Mouse (Mus musculus): ENCODE measurements around the gene Gnaq. TPM values are rescaled to one million over a fixed set of nuclear protein-coding genes. Genes with fewer than 3 reads are reported as not detected.

Gnaq gene
- polyA plus RNA-seq, 1 experiment from 2014 or later, result 8.6 TPM

DNA sequence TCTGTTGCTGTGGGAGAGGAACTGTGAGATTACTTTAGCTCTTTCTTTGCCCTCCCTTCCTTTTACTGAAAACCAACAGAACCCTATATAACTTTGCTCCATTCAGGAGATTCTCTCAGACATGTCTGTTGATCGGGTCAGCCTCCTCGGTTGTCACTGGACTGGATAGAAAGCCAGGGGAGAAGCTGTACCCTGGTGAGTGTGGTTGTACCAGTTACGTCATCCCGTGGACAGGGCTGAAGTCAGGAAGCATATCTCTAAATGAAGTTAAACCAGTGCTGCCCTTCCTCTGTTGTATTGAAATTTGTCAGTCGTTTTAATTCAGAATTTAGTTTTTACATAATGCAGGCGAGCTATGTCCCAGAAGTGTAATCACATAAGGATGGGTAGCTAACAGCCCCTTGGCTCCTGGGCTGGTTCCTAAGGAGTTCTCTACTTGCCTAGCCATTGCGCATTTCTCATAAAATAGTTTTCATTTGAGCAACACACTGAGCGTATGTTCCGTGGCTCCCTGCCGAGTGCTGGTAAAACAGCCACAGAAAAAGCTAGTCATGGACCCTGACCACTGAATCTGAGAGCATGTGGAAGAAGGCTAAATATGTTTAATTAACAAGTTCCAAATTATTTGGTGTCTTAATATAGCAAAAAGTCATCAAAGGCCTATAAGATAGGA, 194.9 kb downstream of the Gnaq start:
- DNase-seq (ENCODE audit: low spot score), result no peak
- no peak for ATAC-seq (replicated peaks; ENCODE audit: low FRiP score)
- H3K4me2 ChIP-seq, result no peak overlapping the region
- no peaks in the 10 kb centered on the region for H3K27me3 ChIP-seq (replicated peaks; ENCODE audit: control insufficient read depth, insufficient read depth, low read length)
- H3K36me3 ChIP-seq (ENCODE audit: control insufficient read depth, insufficient read depth, low read length), result no peaks in the 10 kb centered on the region
- no peak overlapping the region for H3K27ac ChIP-seq (ENCODE audit: low read depth, low read length)
- no peaks in the 10 kb centered on the region for H3K9me3 ChIP-seq (ENCODE audit: control insufficient read depth, low read length)
- 86% methylated on average over 10 of the region's 10 CpGs for WGBS
- peaks cover 13% of the 10 kb centered on the region; the same call in 1 of the 2 replicates for H3K4me1 ChIP-seq (replicated peaks; ENCODE audit: control insufficient read depth, insufficient read depth, low read length)
- no peak overlapping the region for H3K9ac ChIP-seq (ENCODE audit: low read depth, low read length)
- H3K4me3 ChIP-seq (ENCODE audit: low read depth, low read length), result no peak overlapping the region

DNA sequence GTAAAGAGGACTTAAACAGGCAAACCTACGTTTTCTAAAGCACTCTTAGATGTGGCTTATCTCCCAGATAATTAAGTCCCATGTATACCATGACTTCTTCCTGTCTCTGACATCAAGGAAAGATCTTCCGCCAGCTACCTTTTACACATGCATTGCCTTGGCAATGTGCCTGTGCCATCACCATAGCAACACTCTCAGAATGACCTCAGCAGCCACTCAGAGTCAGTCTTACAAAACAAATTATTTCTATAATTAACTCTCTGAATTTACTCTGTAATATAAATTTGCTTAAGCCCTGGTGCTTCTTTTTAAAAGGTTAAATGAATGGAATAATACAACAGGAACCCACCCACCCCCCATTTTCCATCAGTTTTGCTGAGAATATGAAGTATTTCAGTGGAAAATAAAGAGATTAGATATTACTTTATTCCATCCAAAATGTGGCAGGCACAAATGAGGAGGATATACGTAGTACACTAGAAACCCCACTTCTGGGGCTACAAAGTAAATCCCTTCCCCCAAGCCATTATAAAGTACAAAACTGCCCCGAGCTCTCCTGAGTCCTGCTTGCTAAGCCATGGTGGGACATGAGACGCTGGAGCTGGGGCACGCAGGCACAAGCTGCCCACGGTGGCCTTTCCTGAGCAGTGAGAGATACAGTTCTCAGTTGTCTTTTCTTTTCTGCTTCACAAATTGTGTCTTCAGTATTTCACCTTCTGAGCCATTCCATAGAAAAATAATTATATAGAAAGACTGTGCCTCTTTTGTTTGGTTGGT, 195.6 kb downstream of the Gnaq start:
- DNase-seq (ENCODE audit: low spot score), result no peak
- peaks cover 13% of the 10 kb centered on the region; the same call in 1 of the 2 replicates for H3K4me1 ChIP-seq (replicated peaks; ENCODE audit: control insufficient read depth, insufficient read depth, low read length)
- H3K9me3 ChIP-seq (ENCODE audit: control insufficient read depth, low read length), result no peaks in the 10 kb centered on the region
- WGBS, result 77% methylated on average over 7 of the region's 7 CpGs
- no peaks in the 10 kb centered on the region for H3K27me3 ChIP-seq (replicated peaks; ENCODE audit: control insufficient read depth, insufficient read depth, low read length)
- H3K4me3 ChIP-seq (ENCODE audit: low read depth, low read length), result no peak overlapping the region
- ATAC-seq (replicated peaks; ENCODE audit: low FRiP score), result no peak
- no peaks in the 10 kb centered on the region for H3K36me3 ChIP-seq (ENCODE audit: control insufficient read depth, insufficient read depth, low read length)
- no peak overlapping the region for H3K4me2 ChIP-seq
- H3K27ac ChIP-seq (ENCODE audit: low read depth, low read length), result no peak overlapping the region
- no peak overlapping the region for H3K9ac ChIP-seq (ENCODE audit: low read depth, low read length)

DNA sequence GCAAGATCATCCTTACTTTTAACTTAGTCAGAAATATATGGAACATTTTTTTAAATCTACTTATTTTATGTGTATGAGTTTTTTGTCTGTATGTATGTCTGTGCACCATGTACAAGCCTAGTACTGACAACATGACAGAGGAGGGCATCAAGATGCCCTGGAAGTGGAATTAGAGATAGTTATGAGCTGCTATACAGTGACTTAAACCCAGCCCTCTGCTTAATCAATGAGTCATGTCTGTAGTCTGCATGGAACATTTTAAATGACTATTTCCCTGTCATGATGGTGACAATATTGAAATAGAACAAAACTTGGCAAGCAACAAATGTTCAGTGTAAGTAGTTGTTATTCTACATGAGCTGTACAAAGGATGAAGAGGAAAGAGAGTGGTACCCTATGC, 196.4 kb downstream of the Gnaq start:
- H3K4me3 ChIP-seq (ENCODE audit: low read depth, low read length), result no peak overlapping the region
- H3K9me3 ChIP-seq (ENCODE audit: control insufficient read depth, low read length), result no peaks in the 10 kb centered on the region
- H3K4me2 ChIP-seq, result no peak overlapping the region
- H3K36me3 ChIP-seq (ENCODE audit: control insufficient read depth, insufficient read depth, low read length), result no peaks in the 10 kb centered on the region
- H3K9ac ChIP-seq (ENCODE audit: low read depth, low read length), result no peak overlapping the region
- no peaks in the 10 kb centered on the region for H3K27me3 ChIP-seq (replicated peaks; ENCODE audit: control insufficient read depth, insufficient read depth, low read length)
- peaks cover 13% of the 10 kb centered on the region; the same call in 1 of the 2 replicates for H3K4me1 ChIP-seq (replicated peaks; ENCODE audit: control insufficient read depth, insufficient read depth, low read length)
- H3K27ac ChIP-seq (ENCODE audit: low read depth, low read length), result no peak overlapping the region
- DNase-seq (ENCODE audit: low spot score), result no peak
- ATAC-seq (replicated peaks; ENCODE audit: low FRiP score), result no peak

DNA sequence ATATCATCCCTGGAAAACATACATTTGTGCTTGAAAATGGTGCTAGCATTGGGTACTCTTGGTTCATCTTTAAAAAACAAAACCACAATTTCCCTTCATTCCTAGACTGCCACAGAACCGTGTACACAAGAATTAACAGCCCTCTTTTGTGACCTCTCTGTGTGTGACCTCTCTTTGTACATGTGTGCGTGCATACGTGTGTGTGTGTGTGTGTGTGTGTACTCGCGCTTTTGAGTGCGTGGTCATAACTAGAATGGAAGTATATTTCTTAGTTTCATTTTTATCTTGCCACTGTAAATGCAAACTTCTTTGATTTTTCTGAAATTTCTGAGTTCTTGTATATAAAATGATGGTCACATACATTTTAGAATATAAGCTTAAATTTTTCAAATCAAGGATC, 197.0 kb downstream of the Gnaq start:
- Histone ChIP-seq H3K36me3 (ENCODE audit: control insufficient read depth, insufficient read depth, low read length) (no peaks in the 10 kb centered on the region), H3K27me3 (replicated peaks; ENCODE audit: control insufficient read depth, insufficient read depth, low read length) (no peaks in the 10 kb centered on the region), H3K9ac (ENCODE audit: low read depth, low read length) (no peak overlapping the region), H3K4me1 (replicated peaks; ENCODE audit: control insufficient read depth, insufficient read depth, low read length) (peaks cover 13% of the 10 kb centered on the region; the same call in 1 of the 2 replicates), H3K27ac (ENCODE audit: low read depth, low read length) (no peak overlapping the region), H3K9me3 (ENCODE audit: control insufficient read depth, low read length) (no peaks in the 10 kb centered on the region), H3K4me3 (ENCODE audit: low read depth, low read length) (no peak overlapping the region), H3K4me2 (no peak overlapping the region)
- 92% methylated on average over 6 of the region's 6 CpGs for WGBS
- DNase-seq (ENCODE audit: low spot score), result no peak
- ATAC-seq (replicated peaks; ENCODE audit: low FRiP score), result no peak

DNA sequence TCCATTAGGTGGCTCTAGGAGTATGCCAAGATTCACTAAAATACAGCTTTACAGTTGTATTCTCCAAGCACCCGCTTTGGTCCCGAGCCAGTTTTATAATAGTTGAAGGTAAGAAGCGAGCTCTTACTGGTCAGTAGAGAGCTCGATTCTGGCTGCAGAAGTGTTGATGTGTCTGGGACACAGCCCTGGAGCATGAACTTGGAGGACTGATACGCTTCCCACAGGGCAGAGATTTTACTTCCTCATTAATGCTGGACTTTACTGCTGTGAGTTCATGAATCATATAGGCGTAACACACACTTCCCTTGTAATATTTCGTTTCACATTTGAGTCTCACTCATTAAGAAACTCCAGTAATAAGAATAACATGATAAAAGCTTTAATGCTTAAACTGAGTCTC, 197.5 kb downstream of the Gnaq start:
- Histone ChIP-seq H3K9me3 (ENCODE audit: control insufficient read depth, low read length) (no peaks in the 10 kb centered on the region), H3K27me3 (replicated peaks; ENCODE audit: control insufficient read depth, insufficient read depth, low read length) (no peaks in the 10 kb centered on the region), H3K27ac (ENCODE audit: low read depth, low read length) (no peak overlapping the region), H3K9ac (ENCODE audit: low read depth, low read length) (no peak overlapping the region), H3K4me3 (ENCODE audit: low read depth, low read length) (no peak overlapping the region), H3K36me3 (ENCODE audit: control insufficient read depth, insufficient read depth, low read length) (no peaks in the 10 kb centered on the region), H3K4me2 (no peak overlapping the region), H3K4me1 (replicated peaks; ENCODE audit: control insufficient read depth, insufficient read depth, low read length) (peaks cover 13% of the 10 kb centered on the region; the same call in 1 of the 2 replicates)
- DNase-seq (ENCODE audit: low spot score) (no peak), ATAC-seq (replicated peaks; ENCODE audit: low FRiP score) (no peak)
- 81% methylated on average over 7 of the region's 7 CpGs for WGBS

DNA sequence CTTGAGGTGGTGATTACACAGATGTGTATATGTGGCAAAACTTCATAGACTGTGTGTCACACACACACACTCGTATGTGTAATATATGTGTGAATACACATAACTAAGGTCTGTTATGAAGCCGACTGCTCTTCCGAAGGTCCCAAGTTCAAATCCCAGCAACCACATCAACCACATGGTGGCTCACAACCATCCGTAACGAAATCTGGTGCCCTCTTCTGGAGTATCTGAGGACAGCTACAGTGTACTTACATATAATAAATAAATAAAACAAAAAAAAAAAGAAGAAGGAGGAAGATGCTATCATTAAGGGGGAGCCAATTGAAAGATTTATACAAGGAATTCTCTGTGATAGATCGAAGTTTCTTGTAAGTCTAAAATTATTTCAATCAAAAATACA, 198.4 kb downstream of the Gnaq start:
- no peaks in the 10 kb centered on the region for H3K36me3 ChIP-seq (ENCODE audit: control insufficient read depth, insufficient read depth, low read length)
- H3K9me3 ChIP-seq (ENCODE audit: control insufficient read depth, low read length), result no peaks in the 10 kb centered on the region
- H3K4me1 ChIP-seq (replicated peaks; ENCODE audit: control insufficient read depth, insufficient read depth, low read length), result peaks cover 8% of the 10 kb centered on the region; the same call in 1 of the 2 replicates
- no peak for DNase-seq (ENCODE audit: low spot score)
- no peak for ATAC-seq (replicated peaks; ENCODE audit: low FRiP score)
- 91% methylated on average over 6 of the region's 6 CpGs for WGBS
- no peak overlapping the region for H3K9ac ChIP-seq (ENCODE audit: low read depth, low read length)
- no peak overlapping the region for H3K4me2 ChIP-seq
- no peaks in the 10 kb centered on the region for H3K27me3 ChIP-seq (replicated peaks; ENCODE audit: control insufficient read depth, insufficient read depth, low read length)
- no peak overlapping the region for H3K4me3 ChIP-seq (ENCODE audit: low read depth, low read length)
- no peak overlapping the region for H3K27ac ChIP-seq (ENCODE audit: low read depth, low read length)

DNA sequence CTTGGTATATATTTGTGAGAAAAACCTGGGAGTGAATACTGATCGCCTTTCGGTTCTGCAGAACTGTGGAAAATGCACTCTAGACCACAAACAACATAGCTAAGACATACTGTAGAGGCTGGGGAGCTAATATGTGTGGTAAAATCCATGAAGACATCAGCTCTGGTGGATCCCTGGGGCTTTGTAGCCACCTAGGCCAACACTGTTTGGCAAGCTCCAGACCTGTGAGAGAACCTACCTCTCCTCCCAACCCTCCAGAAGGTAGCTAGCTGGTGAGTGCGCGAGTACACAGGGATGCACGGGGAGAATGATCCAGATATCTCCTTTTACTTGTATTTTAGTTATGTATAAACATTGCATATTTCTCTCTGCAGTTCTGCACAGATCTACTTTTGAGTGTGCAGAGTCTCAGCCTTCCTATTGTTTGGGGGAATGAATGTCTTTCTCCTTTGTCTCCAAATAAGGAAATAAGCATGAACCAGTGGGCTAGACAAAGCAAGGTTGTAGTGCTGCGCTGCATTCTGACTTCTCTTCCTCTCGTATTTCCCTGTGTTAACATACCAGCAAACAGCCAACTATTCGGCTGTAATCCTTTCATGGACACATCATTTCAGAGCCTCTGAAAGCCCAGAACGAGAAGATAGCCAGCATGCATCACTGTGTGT, 205.4 kb downstream of the Gnaq start:
- Histone ChIP-seq H3K4me2 (no peak overlapping the region), H3K36me3 (ENCODE audit: control insufficient read depth, insufficient read depth, low read length) (no peaks in the 10 kb centered on the region), H3K9ac (ENCODE audit: low read depth, low read length) (no peak overlapping the region), H3K27ac (ENCODE audit: low read depth, low read length) (no peak overlapping the region; the same call in 1 of the 2 replicates), H3K9me3 (ENCODE audit: control insufficient read depth, low read length) (no peaks in the 10 kb centered on the region), H3K4me3 (ENCODE audit: low read depth, low read length) (no peak overlapping the region), H3K4me1 (replicated peaks; ENCODE audit: control insufficient read depth, insufficient read depth, low read length) (no peaks in the 10 kb centered on the region; the same call in 1 of the 2 replicates), H3K27me3 (replicated peaks; ENCODE audit: control insufficient read depth, insufficient read depth, low read length) (no peaks in the 10 kb centered on the region)
- no peak for ATAC-seq (replicated peaks; ENCODE audit: low FRiP score)
- WGBS, result 82% methylated on average over 9 of the region's 9 CpGs
- DNase-seq (ENCODE audit: low spot score), result no peak

DNA sequence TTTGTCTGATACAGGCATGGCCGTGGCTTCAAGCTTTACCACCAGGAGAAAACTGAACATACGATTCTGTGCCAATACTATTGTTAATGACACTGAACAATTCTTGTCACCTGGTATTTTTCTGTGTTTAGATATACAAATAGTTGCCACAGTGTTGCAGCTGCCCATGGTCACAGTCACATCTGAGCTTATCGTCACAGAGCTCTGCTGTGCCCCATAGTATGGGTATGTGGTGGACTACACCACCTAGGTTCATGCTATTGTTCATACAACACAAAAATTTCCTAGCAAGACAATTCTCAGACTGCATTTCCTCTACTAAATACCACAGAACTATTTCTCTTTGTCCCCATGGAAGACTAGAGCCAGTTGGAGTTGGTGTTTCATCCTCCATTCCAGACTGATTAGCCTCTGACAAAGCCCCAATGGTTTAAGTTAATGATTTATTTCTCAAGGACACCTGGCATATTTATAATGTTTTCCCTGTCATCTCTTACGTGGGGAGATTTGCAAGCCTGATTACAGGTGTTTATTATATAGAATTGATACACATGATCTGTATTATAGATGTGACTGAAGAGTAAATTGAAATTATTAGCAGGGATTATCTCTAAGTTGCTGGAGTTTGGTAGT, 207.4 kb downstream of the Gnaq start:
- no peaks in the 10 kb centered on the region; the same call in 1 of the 2 replicates for H3K4me1 ChIP-seq (replicated peaks; ENCODE audit: control insufficient read depth, insufficient read depth, low read length)
- no peak for ATAC-seq (replicated peaks; ENCODE audit: low FRiP score)
- H3K36me3 ChIP-seq (ENCODE audit: control insufficient read depth, insufficient read depth, low read length), result no peaks in the 10 kb centered on the region
- no peak for DNase-seq (ENCODE audit: low spot score)
- no peak overlapping the region for H3K27ac ChIP-seq (ENCODE audit: low read depth, low read length)
- H3K4me2 ChIP-seq, result no peak overlapping the region
- H3K4me3 ChIP-seq (ENCODE audit: low read depth, low read length), result no peak overlapping the region
- H3K27me3 ChIP-seq (replicated peaks; ENCODE audit: control insufficient read depth, insufficient read depth, low read length), result no peaks in the 10 kb centered on the region
- 84% methylated on average over 4 of the region's 4 CpGs for WGBS
- H3K9ac ChIP-seq (ENCODE audit: low read depth, low read length), result no peak overlapping the region
- no peaks in the 10 kb centered on the region for H3K9me3 ChIP-seq (ENCODE audit: control insufficient read depth, low read length)
